In the genomic region with DNA sequence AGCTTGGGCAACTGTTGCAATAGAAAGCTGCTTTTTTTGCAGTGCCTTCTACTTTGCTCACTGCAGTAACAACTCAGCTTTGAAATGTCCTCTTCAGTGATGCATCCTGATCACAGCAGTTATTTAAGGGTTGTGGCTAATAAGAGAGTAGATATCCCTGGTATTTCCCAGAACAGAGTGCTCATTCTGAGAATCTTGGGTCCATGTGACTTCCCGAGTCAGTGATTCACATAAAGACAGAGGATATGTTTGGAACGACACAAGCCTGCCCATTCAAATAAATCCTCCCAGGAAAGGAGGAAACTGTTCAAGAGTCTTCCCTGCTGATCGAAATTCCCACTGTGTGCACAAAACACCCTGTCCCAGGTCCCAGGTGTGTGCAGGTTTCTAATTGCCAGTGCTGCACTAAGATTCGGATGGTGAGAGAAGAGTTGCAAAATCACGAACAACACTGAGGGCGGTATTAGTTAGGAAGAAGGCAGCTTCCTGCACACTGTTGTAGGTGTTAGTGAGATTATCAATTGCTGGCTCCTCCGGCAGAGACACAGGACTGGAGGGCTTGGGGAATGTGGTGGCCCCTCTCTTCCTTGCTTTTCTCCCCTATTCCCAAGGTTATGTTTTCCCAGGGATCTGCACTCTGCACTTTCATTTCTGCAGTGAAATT, we compare ENCODE assay signal across 16 mouse cellular contexts.
DNase-seq lines count a peak whose midpoint lies in the region; ATAC-seq lines count a peak whose summit lies in the region.
"Had no signal": no experiment of that assay in that cellular context is flagged by ENCODE, and none has a peak within 500 bp of the region (broad histone marks: within the 10 kb centered on the region; RNA-seq: fewer than 3 reads in every experiment).

No protein-coding gene starts in this region.

- DNase-seq in heart, postnatal 4 days = no peak
- DNase-seq in layer of hippocampus, adult 8-10 months (ENCODE audit: low spot score in 2 of 2) = peak; percentile 14 to 36
- no peak for DNase-seq in layer of hippocampus, adult 9-10 months (ENCODE audit: low spot score)
- DNase-seq in brain, adult 2 months (ENCODE audit: low read depth, low spot score) = peak; percentile 75
- peak; percentile 28 for DNase-seq in left cerebral cortex, adult 8-10 months (ENCODE audit: low spot score in 2 of 2)
- DNase-seq in ovary, postnatal 10 days (ENCODE audit: low spot score) = no peak
- DNase-seq: adrenal gland, adult 8-10 months; cerebellum, adult 18-20 months; kidney, adult 9 months; kidney, postnatal 4 days; lung, adult 18-20 months; spleen, adult 18-20 months had no signal

- no peak overlapping the region for H3K4me3 ChIP-seq in heart, embryonic 14.5 days (ENCODE audit: control insufficient read depth in 1 of 2, insufficient read depth in 1 of 2, low read depth in 1 of 2, low read length in 2 of 2)
- H3K4me3 ChIP-seq: embryonic facial prominence, embryonic 13.5 days; midbrain, embryonic 13.5 days; stomach, embryonic 15.5 days had no signal

- H3K9me3 ChIP-seq in heart, embryonic 14.5 days (ENCODE audit: control insufficient read depth, low read length) = no peaks in the 10 kb centered on the region
- H3K9me3 ChIP-seq: embryonic facial prominence, embryonic 13.5 days; midbrain, embryonic 13.5 days; stomach, embryonic 15.5 days had no signal

- no peak overlapping the region for H3K27ac ChIP-seq in heart, embryonic 14.5 days (replicated peaks in 1 of 2; ENCODE audit: control insufficient read depth in 1 of 2, insufficient read depth in 1 of 2, low read depth in 2 of 2, low read length in 2 of 2)
- H3K27ac ChIP-seq: embryonic facial prominence, embryonic 13.5 days; midbrain, embryonic 13.5 days; stomach, embryonic 15.5 days had no signal

- H3K4me1 ChIP-seq in heart, embryonic 14.5 days (ENCODE audit: control insufficient read depth in 2 of 2, insufficient read depth in 2 of 2, low read length in 2 of 2) = no peaks in the 10 kb centered on the region
- H3K4me1 ChIP-seq: embryonic facial prominence, embryonic 13.5 days; midbrain, embryonic 13.5 days; stomach, embryonic 15.5 days had no signal

- no peaks in the 10 kb centered on the region for H3K36me3 ChIP-seq in heart, embryonic 14.5 days (ENCODE audit: control insufficient read depth, insufficient read depth, low read length)
- H3K36me3 ChIP-seq: embryonic facial prominence, embryonic 13.5 days; midbrain, embryonic 13.5 days; stomach, embryonic 15.5 days had no signal

- ATAC-seq in heart, embryonic 14.5 days (ENCODE audit: insufficient number of reproducible peaks, insufficient read depth, low FRiP score, low read depth) = no peak
- ATAC-seq: midbrain, embryonic 13.5 days had no signal

- WGBS in heart, embryonic 14.5 days = 40% methylated on average over 7 of the region's 7 CpGs

- no peak overlapping the region for H3K9ac ChIP-seq in heart, embryonic 14.5 days (ENCODE audit: low read length)
- H3K9ac ChIP-seq: embryonic facial prominence, embryonic 13.5 days; midbrain, embryonic 13.5 days; stomach, embryonic 15.5 days had no signal

- no peaks in the 10 kb centered on the region for H3K27me3 ChIP-seq in heart, embryonic 14.5 days (ENCODE audit: control insufficient read depth, insufficient read depth, low read length)
- H3K27me3 ChIP-seq: embryonic facial prominence, embryonic 13.5 days; midbrain, embryonic 13.5 days; stomach, embryonic 15.5 days had no signal

- H3K4me2 ChIP-seq in heart, embryonic 14.5 days (ENCODE audit: low read length) = peak overlapping the region; percentile 33
- H3K4me2 ChIP-seq: embryonic facial prominence, embryonic 13.5 days; midbrain, embryonic 13.5 days; stomach, embryonic 15.5 days had no signal

Comparison
In these comparisons a context has a peak if more than half of its experiments do, and no peak if none do; other contexts are left out.
1. DNase-seq: peak in layer of hippocampus, adult 8-10 months (2 of 2), brain, adult 2 months (single experiment) and left cerebral cortex, adult 8-10 months (2 of 2); none in heart, postnatal 4 days (single experiment), layer of hippocampus, adult 9-10 months (single experiment) and ovary, postnatal 10 days (single experiment).